Mouse (Mus musculus) midbrain, embryonic 14.5 days (tissue): ENCODE measurements around the gene Abcf3. TPM values are rescaled to one million over a fixed set of nuclear protein-coding genes. Genes with fewer than 3 reads are reported as not detected.

Experiments
- ATAC-seq: fragments of 200-750 bp; cut with Nextera tagmentation; 2 replicates; pipeline ENCODE4 v1.8.0; 2017; ENCODE audit warnings: moderate number of reproducible peaks, moderate library complexity; ENCODE audit not compliant: low FRiP score, low TSS enrichment
- DNase-seq: peaks from one replicate; pipeline ENCODE4 v3.0.0-alpha.2; 2015
- H3K27ac ChIP-seq: fragments of 300-500 bp; sonication (generic); replicated peaks from 2 replicates; pipeline ENCODE4 v1.5.1; 2014; ENCODE audit warnings: mild to moderate bottlenecking, low read depth, low read length, moderate library complexity
- H3K27me3 ChIP-seq: fragments of 300-500 bp; sonication (generic); 2 replicates; pipeline ENCODE4 v1.6.1; 2014; ENCODE audit warnings: low read length, control low read depth, mixed read lengths; ENCODE audit not compliant: control insufficient read depth, insufficient read depth
- H3K36me3 ChIP-seq: fragments of 300-500 bp; sonication (generic); 2 replicates; pipeline ENCODE4 v1.6.1; 2014; ENCODE audit warnings: low read length, control low read depth; ENCODE audit not compliant: control insufficient read depth, insufficient read depth
- H3K4me1 ChIP-seq: fragments of 300-500 bp; sonication (generic); 2 replicates; pipeline ENCODE4 v1.6.1; 2014; ENCODE audit warnings: mild to moderate bottlenecking, antibody characterized with exemption, low read length, control low read depth; ENCODE audit not compliant: control insufficient read depth, insufficient read depth
- H3K4me2 ChIP-seq: fragments of 300-500 bp; sonication (generic); 2 replicates; pipeline ENCODE4 v1.6.1; 2014; ENCODE audit warnings: mild to moderate bottlenecking, low read length, moderate library complexity
- H3K4me3 ChIP-seq: fragments of 300-500 bp; sonication (generic); replicated peaks from 2 replicates; pipeline ENCODE4 v1.5.1; 2014; ENCODE audit warnings: low read depth, low read length
- H3K9ac ChIP-seq: fragments of 300-500 bp; sonication (generic); replicated peaks from 2 replicates; pipeline ENCODE4 v1.6.1; 2014; ENCODE audit warnings: mild to moderate bottlenecking, low read length, moderate library complexity
- H3K9me3 ChIP-seq: fragments of 300-500 bp; sonication (generic); 2 replicates; pipeline ENCODE4 v1.6.1; 2016; ENCODE audit warnings: low read length, control low read depth, mixed read lengths; ENCODE audit not compliant: control insufficient read depth
- WGBS: fragments of 180-500 bp; shearing (Covaris S2); extraction: QIAGEN DNeasy Blood & Tissue Kit; methylation state at CpG from one replicate; pipeline ENCODE4 v1.1.7; 2014; 5-methylcytosine and 5-hydroxymethylcytosine counted together
- polyA plus RNA-seq: library from polyadenylated mRNA; unstranded; fragments of >200 nt; fragmentation: Nextera tagmentation; extraction: Ambion mirVana; gene quantifications from 2 replicates; pipeline ENCODE4 v1.2.1, GENCODE M21; 2014

Abcf3 gene
- polyA plus RNA-seq, 1 experiment from 2014 or later = 79.9 TPM

DNA sequence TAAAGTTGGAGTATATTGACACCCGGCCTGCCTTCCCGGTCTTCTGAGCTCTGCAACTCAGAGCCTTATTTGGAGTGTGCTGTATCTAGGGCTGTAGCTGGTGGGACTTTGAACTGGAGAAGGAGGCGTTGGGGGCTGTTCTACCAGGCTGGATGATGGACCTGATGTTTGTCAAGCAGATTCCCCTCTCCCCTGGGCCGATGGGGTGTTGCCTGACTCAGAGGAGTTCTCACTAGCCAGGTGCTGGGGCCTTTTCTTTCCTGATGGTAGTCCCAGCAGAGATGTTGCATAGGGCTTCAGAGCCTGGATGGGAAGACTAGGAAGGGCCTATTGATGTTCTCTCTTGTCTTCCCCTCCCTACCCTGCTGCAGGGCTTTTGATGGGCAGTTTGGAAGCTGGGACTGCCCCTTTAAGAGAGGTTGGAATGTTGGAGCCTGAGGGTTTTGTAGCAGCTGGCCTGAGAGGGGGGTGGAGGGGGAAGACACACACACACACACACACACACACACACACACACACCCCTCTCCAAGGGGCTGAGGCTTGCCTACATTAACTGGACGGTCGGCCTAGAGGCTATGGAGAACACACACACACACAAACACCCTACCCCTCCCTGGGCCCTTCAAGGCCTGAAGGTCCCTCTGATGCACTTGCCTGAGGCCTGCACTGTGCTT is 30.5 kb upstream of the Abcf3 start:
- H3K27ac ChIP-seq = peak overlapping the region; percentile 94
- H3K9me3 ChIP-seq = no peaks in the 10 kb centered on the region
- H3K9ac ChIP-seq = peak overlapping the region; percentile 96
- peak overlapping the region; percentile 98 for H3K4me3 ChIP-seq
- peaks cover 12% of the 10 kb centered on the region for H3K36me3 ChIP-seq
- H3K4me2 ChIP-seq = peak overlapping the region; percentile 90
- ATAC-seq (peak; percentile 68), DNase-seq (peak; percentile 75)
- no peaks in the 10 kb centered on the region for H3K27me3 ChIP-seq
- H3K4me1 ChIP-seq = peaks cover 16% of the 10 kb centered on the region
- 4% methylated on average over 6 of the region's 6 CpGs for WGBS

DNA sequence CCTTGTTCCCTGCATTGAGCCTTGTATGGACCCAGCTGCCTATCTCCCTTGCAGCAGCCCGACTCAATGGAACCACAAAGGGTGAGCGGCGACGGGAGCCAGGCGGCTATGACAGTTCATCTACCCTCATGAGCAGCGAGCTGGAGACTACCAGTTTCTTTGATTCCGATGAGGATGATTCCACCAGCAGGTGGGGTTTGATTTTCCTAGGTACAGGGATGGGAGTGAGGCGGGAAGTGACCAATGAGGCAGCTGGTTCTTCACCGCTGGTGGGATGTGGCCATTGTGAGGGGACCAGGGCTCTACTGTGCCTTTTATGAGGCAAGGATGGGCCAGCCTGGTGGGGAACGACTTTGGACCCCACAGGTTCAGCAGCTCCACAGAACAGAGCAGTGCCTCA is 24.5 kb upstream of the Abcf3 start:
- Histone ChIP-seq H3K4me2 (no peak overlapping the region), H3K27me3 (no peaks in the 10 kb centered on the region), H3K4me3 (no peak overlapping the region), H3K9ac (no peak overlapping the region), H3K9me3 (no peaks in the 10 kb centered on the region), H3K36me3 (peaks cover 70% of the 10 kb centered on the region), H3K4me1 (peaks cover 7% of the 10 kb centered on the region), H3K27ac (no peak overlapping the region)
- WGBS = 82% methylated on average over 10 of the region's 10 CpGs
- ATAC-seq (no peak), DNase-seq (no peak)

DNA sequence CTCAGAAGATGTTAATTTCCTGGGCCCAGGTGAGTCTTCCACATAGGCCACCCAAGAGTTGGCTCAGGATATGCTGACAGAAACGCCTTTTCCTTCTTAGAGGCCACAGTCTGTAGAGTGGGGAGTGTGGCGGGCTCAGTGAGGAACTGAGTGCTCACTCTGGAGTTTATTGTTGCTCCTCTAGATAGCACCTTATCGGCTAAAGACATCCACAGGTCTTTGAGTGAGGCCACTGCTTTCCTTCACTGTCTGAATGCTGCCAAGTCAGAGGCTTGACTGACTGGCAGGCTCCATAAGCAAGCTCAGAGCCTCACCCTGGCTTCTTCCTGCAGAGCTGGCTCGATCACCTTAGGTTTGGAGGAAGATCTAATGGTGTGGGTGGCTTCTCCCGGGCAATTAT is 19.6 kb upstream of the Abcf3 start:
- Histone ChIP-seq H3K4me2 (no peak overlapping the region), H3K4me1 (no peaks in the 10 kb centered on the region), H3K4me3 (no peak overlapping the region), H3K27ac (no peak overlapping the region), H3K9me3 (no peaks in the 10 kb centered on the region), H3K27me3 (no peaks in the 10 kb centered on the region), H3K9ac (no peak overlapping the region), H3K36me3 (peaks cover 93% of the 10 kb centered on the region)
- DNase-seq = no peak
- no peak for ATAC-seq
- 94% methylated on average over 5 of the region's 5 CpGs for WGBS

DNA sequence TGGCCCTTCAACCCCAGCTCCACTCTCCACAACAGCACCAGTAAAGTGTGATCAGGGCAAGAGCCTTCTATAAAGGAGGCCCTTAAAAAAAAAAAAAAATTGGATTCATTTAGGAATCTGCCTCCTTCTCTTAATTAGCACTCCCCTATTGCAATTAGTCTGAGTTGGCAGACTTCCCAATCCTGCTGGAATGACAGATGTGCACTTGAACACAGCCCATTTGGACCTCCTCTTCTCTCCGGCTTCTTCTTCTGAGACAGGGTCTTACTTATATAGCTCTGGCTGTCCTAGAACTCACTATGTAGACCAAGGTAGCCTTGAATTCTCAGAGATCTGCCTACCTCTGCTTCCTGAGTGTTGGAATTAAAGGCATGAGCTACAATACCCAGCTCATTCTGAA is 19.0 kb upstream of the Abcf3 start:
- DNase-seq (no peak), ATAC-seq (no peak)
- H3K9ac ChIP-seq = no peak overlapping the region
- 83% methylated on average over 1 of the region's 1 CpGs for WGBS
- no peak overlapping the region for H3K27ac ChIP-seq
- no peaks in the 10 kb centered on the region for H3K4me1 ChIP-seq
- no peaks in the 10 kb centered on the region for H3K27me3 ChIP-seq
- no peak overlapping the region for H3K4me2 ChIP-seq
- peaks cover 87% of the 10 kb centered on the region for H3K36me3 ChIP-seq
- H3K4me3 ChIP-seq = no peak overlapping the region
- no peaks in the 10 kb centered on the region for H3K9me3 ChIP-seq

DNA sequence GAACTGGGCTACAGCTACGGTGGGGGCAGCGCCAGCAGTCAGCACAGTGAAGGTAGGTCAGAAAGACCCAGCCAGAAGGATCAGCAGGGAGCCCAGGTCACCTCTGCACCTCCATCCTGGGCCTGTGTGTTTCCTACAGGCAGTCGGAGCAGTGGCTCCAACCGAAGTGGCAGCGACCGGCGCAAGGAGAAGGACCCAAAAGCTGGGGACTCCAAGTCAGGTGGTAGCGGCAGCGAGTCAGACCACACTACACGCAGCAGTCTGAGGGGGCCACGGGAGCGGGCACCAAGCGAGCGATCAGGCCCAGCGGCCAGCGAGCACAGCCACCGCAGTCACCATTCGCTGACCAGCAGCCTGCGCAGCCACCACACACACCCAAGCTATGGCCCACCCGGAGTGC is 17.4 kb upstream of the Abcf3 start:
- H3K9me3 ChIP-seq = no peaks in the 10 kb centered on the region
- H3K4me3 ChIP-seq = no peak overlapping the region
- no peak overlapping the region for H3K4me2 ChIP-seq
- H3K27me3 ChIP-seq = no peaks in the 10 kb centered on the region
- 97% methylated on average over 20 of the region's 20 CpGs for WGBS
- no peak for ATAC-seq
- H3K9ac ChIP-seq = no peak overlapping the region
- H3K36me3 ChIP-seq = peaks cover 73% of the 10 kb centered on the region
- no peak overlapping the region for H3K27ac ChIP-seq
- H3K4me1 ChIP-seq = no peaks in the 10 kb centered on the region
- no peak for DNase-seq

DNA sequence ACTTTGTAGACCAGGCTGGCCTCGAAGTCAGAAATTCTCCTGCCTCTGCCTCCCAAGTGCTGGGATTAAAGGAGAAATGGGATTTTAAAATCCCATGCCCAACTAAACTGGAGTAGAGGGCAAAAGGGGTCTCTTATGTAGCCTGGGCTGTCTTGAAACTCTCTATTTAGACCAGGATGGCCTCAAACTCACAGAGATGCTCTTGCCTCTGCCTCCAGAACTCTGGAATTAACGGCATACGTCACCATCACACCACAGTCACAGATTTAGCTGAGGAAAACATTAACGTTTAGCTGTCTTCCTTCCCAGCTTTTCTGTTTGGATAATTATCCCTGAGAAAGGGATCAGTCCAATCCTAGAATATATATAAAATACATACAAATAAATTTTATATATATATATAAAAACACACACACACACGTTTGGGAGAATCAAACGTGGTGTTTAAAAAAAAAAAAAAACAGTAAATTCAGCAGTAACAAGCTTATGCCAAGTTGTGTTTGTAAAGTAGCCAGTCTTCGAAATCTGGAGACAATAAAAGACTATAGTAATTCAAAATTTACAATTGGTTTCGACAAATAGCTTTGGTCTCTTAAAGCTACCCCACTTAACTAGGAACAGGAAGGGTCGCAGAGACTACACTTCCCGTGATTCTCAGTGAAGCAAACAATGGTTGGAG is 13.6 kb upstream of the Abcf3 start:
- Histone ChIP-seq H3K9me3 (no peaks in the 10 kb centered on the region), H3K27ac (no peak overlapping the region), H3K4me2 (peak overlapping the region; percentile 26; the same call in 1 of the 2 replicates), H3K4me1 (peaks cover 23% of the 10 kb centered on the region), H3K4me3 (peak overlapping the region; percentile 91; the same call in 1 of the 2 replicates), H3K27me3 (no peaks in the 10 kb centered on the region), H3K36me3 (peaks cover 56% of the 10 kb centered on the region), H3K9ac (no peak overlapping the region)
- ATAC-seq = no peak
- DNase-seq = no peak
- 50% methylated on average over 10 of the region's 10 CpGs for WGBS

DNA sequence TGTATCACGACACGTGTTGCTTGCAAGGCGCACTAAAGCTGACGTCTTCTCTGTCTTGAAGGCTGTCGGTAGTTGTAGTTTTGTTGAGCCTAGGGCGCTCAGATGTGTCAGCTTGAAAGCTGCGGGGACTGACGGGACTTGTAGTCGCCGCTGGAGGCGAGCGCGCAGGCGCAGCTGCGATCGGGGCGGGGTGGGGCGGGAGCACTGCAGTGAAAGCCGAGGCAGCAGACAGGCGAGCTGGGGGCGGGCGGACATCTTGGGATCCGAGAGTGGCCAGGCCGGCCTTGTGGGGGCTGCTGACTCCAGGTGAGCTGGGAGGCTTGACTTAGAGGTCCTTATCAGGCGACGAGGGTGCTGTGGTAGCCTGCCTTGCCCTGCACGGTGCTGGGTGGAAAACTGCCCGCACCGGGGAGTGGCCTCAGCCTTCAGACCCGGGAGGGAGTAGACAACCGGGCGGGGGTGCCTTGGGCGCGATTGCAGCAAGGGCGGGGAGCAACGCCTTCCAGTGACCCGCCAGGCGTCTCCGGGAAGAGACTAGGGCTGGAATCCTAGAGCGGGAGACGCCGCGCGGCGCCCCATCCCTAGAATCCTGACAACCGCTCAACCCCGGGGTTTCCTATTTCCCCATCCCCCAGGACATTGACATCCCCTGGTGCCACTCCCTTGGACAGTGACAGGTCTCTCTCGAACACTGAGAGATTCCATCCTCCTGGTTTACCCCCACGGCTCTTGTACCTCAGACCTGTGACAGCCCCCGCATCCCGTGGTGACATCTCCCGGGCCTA is 12.9 kb upstream of the Abcf3 start, which contains the start of gene Ap2m1:
Gene Ap2m1, plus strand, starts transcription at position 183 of the 785 bp plus-strand sequence.
- no peaks in the 10 kb centered on the region for H3K27me3 ChIP-seq
- under 1% methylated on average over 52 of the region's 52 CpGs for WGBS
- no peaks in the 10 kb centered on the region for H3K9me3 ChIP-seq
- peak within 1 kb of the TSS; percentile 96 for H3K9ac ChIP-seq
- peak within 1 kb of the TSS; percentile 91 for H3K4me3 ChIP-seq
- peaks cover 57% of the 10 kb centered on the region for H3K36me3 ChIP-seq
- peak within 1 kb of the TSS; percentile 87 for H3K27ac ChIP-seq
- H3K4me2 ChIP-seq = peak within 1 kb of the TSS; percentile 95
- peaks cover 23% of the 10 kb centered on the region for H3K4me1 ChIP-seq
- peak; percentile 99 for DNase-seq
- ATAC-seq = peak; percentile 97

DNA sequence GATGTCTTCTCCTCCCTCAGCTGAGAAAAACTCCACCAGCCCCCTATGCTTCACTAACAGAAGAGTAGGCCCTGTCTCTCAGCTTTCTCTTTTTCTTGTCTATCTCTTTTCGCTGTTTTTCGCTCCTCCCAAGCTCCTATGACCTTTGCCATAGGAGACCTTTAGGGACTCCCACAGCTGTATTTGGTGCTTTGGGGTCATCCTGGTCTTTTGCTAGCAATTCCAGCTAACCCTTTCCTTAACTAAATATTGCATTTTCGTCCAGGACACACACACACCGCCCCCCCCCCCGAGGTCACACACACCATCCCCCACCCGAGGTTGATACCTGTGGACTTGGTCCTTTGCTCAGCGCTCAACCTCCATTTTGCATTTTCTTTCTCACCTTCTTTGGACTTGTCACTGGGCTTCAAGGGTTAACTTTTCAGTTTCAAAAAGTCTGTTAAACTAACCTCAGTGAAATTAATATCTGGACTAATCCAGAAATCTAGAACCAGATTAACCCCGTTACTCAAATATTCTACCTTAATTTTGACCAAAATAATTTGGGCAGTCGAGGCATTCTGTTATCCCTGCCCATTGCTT is 12.2 kb upstream of the Abcf3 start:
- Histone ChIP-seq H3K9ac (peak overlapping the region; percentile 96), H3K27ac (peak overlapping the region; percentile 87; the same call in 1 of the 2 replicates), H3K4me2 (peak overlapping the region; percentile 95), H3K4me1 (peaks cover 23% of the 10 kb centered on the region), H3K9me3 (no peaks in the 10 kb centered on the region), H3K4me3 (peak overlapping the region; percentile 91), H3K27me3 (no peaks in the 10 kb centered on the region), H3K36me3 (peaks cover 57% of the 10 kb centered on the region)
- 33% methylated on average over 9 of the region's 9 CpGs for WGBS
- no peak for DNase-seq
- no peak for ATAC-seq
